Mouse (Mus musculus) testis, adult 2 months (tissue): Measurements from ENCODE around the gene Drd4. TPM values are rescaled to one million over a fixed set of nuclear protein-coding genes. Genes with fewer than 3 reads are reported as not detected.
"Not testable (repeated sequence)": the region's sequence is repeated elsewhere in the genome, so short reads cannot be mapped to it uniquely, and the experiment has no call there.

Experiments
- H3K27ac ChIP-seq: fragments of 200-500 bp; 2 replicates; pipeline ENCODE4 v1.5.1; 2012; ENCODE audit warnings: low read depth, low read length; ENCODE audit not compliant: control insufficient read depth, insufficient read depth
- H3K27me3 ChIP-seq: fragments of 200-500 bp; 2 replicates; pipeline ENCODE4 v1.6.1; 2012; ENCODE audit warnings: mild to moderate bottlenecking, low read length, moderate library complexity; ENCODE audit not compliant: control insufficient read depth, insufficient read depth
- H3K36me3 ChIP-seq: fragments of 200-500 bp; 2 replicates; pipeline ENCODE4 v1.6.1; 2012; ENCODE audit warnings: mild to moderate bottlenecking, low read length; ENCODE audit not compliant: control insufficient read depth, insufficient read depth
- H3K4me1 ChIP-seq: fragments of 200-500 bp; 2 replicates; pipeline ENCODE4 v1.6.1; 2012; ENCODE audit warnings: low read length; ENCODE audit not compliant: control insufficient read depth, insufficient read depth
- H3K4me3 ChIP-seq: fragments of 200-500 bp; 2 replicates; pipeline ENCODE4 v1.5.1; 2012; ENCODE audit warnings: low read depth, mild to moderate bottlenecking, low read length, moderate library complexity, mixed read lengths; ENCODE audit not compliant: control insufficient read depth
- CTCF ChIP-seq: fragments of 200-500 bp; IDR thresholded peaks from 2 replicates; pipeline ENCODE4 v1.5.1; 2012; ENCODE audit warnings: low read depth, mild to moderate bottlenecking, inconsistent platforms, low read length, moderate library complexity; ENCODE audit not compliant: control insufficient read depth, insufficient read depth, insufficient replicate concordance
- POLR2A ChIP-seq: fragments of 200-500 bp; IDR thresholded peaks from 2 replicates; pipeline ENCODE4 v1.6.1; 2012; ENCODE audit warnings: low read depth, mild to moderate bottlenecking, inconsistent platforms, low read length, moderate library complexity; ENCODE audit not compliant: control insufficient read depth
- polyA plus RNA-seq: library from polyadenylated mRNA; depleted of rRNA; stranded (reverse); fragments of >200 nt; gene quantifications from 2 replicates; pipeline ENCODE4 v1.2.3, GENCODE M21; 2012; rRNA removed

Drd4 gene
- polyA plus RNA-seq: 11.5 and 13.0 TPM in 2 replicates

- TF ChIP-seq CTCF: no peak
- TF ChIP-seq POLR2A: 0 out of 2 replicates have a peak, but pooled peaks have one; percentile 17
- peaks cover 9% of the 10 kb centered on the region for H3K4me1 ChIP-seq
- H3K36me3 ChIP-seq: no peaks in the 10 kb centered on the region
- H3K4me3 ChIP-seq: peak within 1 kb of the TSS; percentile 84
- H3K27ac ChIP-seq: peak within 1 kb of the TSS; percentile 67
- no peaks in the 10 kb centered on the region for H3K27me3 ChIP-seq
These were observed at the start of gene Drd4 for GRCm38 (mm10) chr7:141291921-141292582. Gene Drd4 (plus strand): TSS chr7:141292006.

- H3K36me3 ChIP-seq, H3K4me3 ChIP-seq, H3K27ac ChIP-seq, H3K27me3 ChIP-seq, H3K4me1 ChIP-seq: not testable (repeated sequence)
These were observed 41.3 kb upstream of the Drd4 start for GRCm38 (mm10) chr7:141250486-141250885.

- H3K36me3 ChIP-seq: peaks cover 12% of the 10 kb centered on the region
These were observed 35.6 kb upstream of the Drd4 start for GRCm38 (mm10) chr7:141256159-141256558.

GRCm38 (mm10) chr7:141261480-141261879 lies 30.3 kb upstream of the Drd4 start:
- no peaks in the 10 kb centered on the region; the same call in 1 of the 2 replicates for H3K4me1 ChIP-seq
- TF ChIP-seq POLR2A (no peak; the same call in 1 of the 2 replicates), CTCF (no peak)
- H3K4me3 ChIP-seq: no peak overlapping the region
- H3K27me3 ChIP-seq: no peaks in the 10 kb centered on the region
- no peak overlapping the region for H3K27ac ChIP-seq
- H3K36me3 ChIP-seq: peaks cover 10% of the 10 kb centered on the region

More at GRCm38 (mm10) chr7:141256159-141256558, 35.6 kb upstream of the Drd4 start:
- Histone ChIP-seq H3K27ac (no peak overlapping the region), H3K4me1 (no peaks in the 10 kb centered on the region), H3K4me3 (no peak overlapping the region), H3K27me3 (no peaks in the 10 kb centered on the region)
- TF ChIP-seq POLR2A (no peak), CTCF (no peak)

- no peak overlapping the region for H3K4me3 ChIP-seq
- H3K27me3 ChIP-seq: no peaks in the 10 kb centered on the region
- peaks cover 2% of the 10 kb centered on the region for H3K4me1 ChIP-seq
- TF ChIP-seq POLR2A (no peak), CTCF (no peak)
- H3K27ac ChIP-seq: no peak overlapping the region
- H3K36me3 ChIP-seq: peaks cover 4% of the 10 kb centered on the region
These were observed 28.2 kb upstream of the Drd4 start for GRCm38 (mm10) chr7:141263640-141264039.

GRCm38 (mm10) chr7:141264041-141264700 lies 27.6 kb upstream of the Drd4 start:
- Histone ChIP-seq H3K4me3 (no peak overlapping the region), H3K27ac (no peak overlapping the region), H3K4me1 (peaks cover 7% of the 10 kb centered on the region), H3K27me3 (no peaks in the 10 kb centered on the region), H3K36me3 (peaks cover 4% of the 10 kb centered on the region)
- no peak for TF ChIP-seq CTCF
- TF ChIP-seq POLR2A: no peak

- TF ChIP-seq CTCF (peak; percentile 36; the same call in 1 of the 2 replicates), POLR2A (no peak)
- no peak overlapping the region for H3K4me3 ChIP-seq
These were observed 26.9 kb upstream of the Drd4 start for GRCm38 (mm10) chr7:141264761-141265410.

GRCm38 (mm10) chr7:141265411-141265738 lies 26.4 kb upstream of the Drd4 start:
- TF ChIP-seq POLR2A (no peak), CTCF (no peak)
- Histone ChIP-seq H3K27ac (no peak overlapping the region), H3K4me1 (peaks cover 15% of the 10 kb centered on the region), H3K27me3 (no peaks in the 10 kb centered on the region), H3K4me3 (no peak overlapping the region), H3K36me3 (peaks cover 3% of the 10 kb centered on the region)

More at GRCm38 (mm10) chr7:141264761-141265410, 26.9 kb upstream of the Drd4 start:
- Histone ChIP-seq H3K36me3 (peaks cover 3% of the 10 kb centered on the region), H3K4me1 (peaks cover 15% of the 10 kb centered on the region), H3K27me3 (no peaks in the 10 kb centered on the region), H3K27ac (no peak overlapping the region)
